Comparison of ENCODE assay signal across 8 mouse cellular contexts in genomic region chr5:88888413-88888700, GRCm38 (mm10). TPM values are rescaled to one million over a fixed set of nuclear protein-coding genes. Genes with fewer than 3 reads are reported as not detected.
DNase-seq lines count a peak whose midpoint lies in the region; ATAC-seq and TF ChIP-seq lines count a peak whose summit lies in the region.

No protein-coding gene starts in this region.

- no peaks in the 10 kb centered on the region for H3K9me3 ChIP-seq in lung, embryonic 14.5 days (ENCODE audit: low read depth, low read length)
- H3K9me3 ChIP-seq in forebrain, embryonic 15.5 days, result no peaks in the 10 kb centered on the region
- H3K9me3 ChIP-seq in limb, embryonic 12.5 days, result no peaks in the 10 kb centered on the region
- no peaks in the 10 kb centered on the region for H3K9me3 ChIP-seq in neural tube, embryonic 15.5 days (replicated peaks)

- H3K4me1 ChIP-seq in lung, embryonic 14.5 days (ENCODE audit: insufficient read depth), result no peaks in the 10 kb centered on the region; the same call in 1 of the 2 replicates
- peaks cover 27% of the 10 kb centered on the region for H3K4me1 ChIP-seq in forebrain, embryonic 15.5 days
- peaks cover 11% of the 10 kb centered on the region for H3K4me1 ChIP-seq in limb, embryonic 12.5 days (replicated peaks)
- H3K4me1 ChIP-seq in neural tube, embryonic 15.5 days, result peaks cover 15% of the 10 kb centered on the region

- H3K27ac ChIP-seq in lung, embryonic 14.5 days (ENCODE audit: low read depth), result no peak overlapping the region
- no peak overlapping the region for H3K27ac ChIP-seq in forebrain, embryonic 15.5 days (replicated peaks)
- no peak overlapping the region for H3K27ac ChIP-seq in limb, embryonic 12.5 days
- no peak overlapping the region for H3K27ac ChIP-seq in neural tube, embryonic 15.5 days (replicated peaks)

- TF ChIP-seq CTCF in lung, embryonic 14.5 days (IDR thresholded peaks at IDR 0.05; ENCODE audit: low read depth), result no peak

- ATAC-seq in lung, embryonic 14.5 days (ENCODE audit: insufficient read depth), result no peak
- no peak for ATAC-seq in forebrain, embryonic 15.5 days (replicated peaks)
- ATAC-seq in limb, embryonic 12.5 days (ENCODE audit: insufficient number of reproducible peaks, insufficient read depth, low FRiP score, low TSS enrichment, low read depth), result no peak
- ATAC-seq in neural tube, embryonic 15.5 days (ENCODE audit: low FRiP score), result no peak

- WGBS in lung, embryonic 14.5 days, result 31% methylated on average over 8 of the region's 8 CpGs
- WGBS in forebrain, embryonic 15.5 days, result 26% methylated on average over 8 of the region's 8 CpGs
- WGBS in limb, embryonic 12.5 days, result 42% methylated on average over 8 of the region's 8 CpGs
- WGBS in neural tube, embryonic 15.5 days, result 43% methylated on average over 8 of the region's 8 CpGs

- H3K36me3 ChIP-seq in lung, embryonic 14.5 days (ENCODE audit: insufficient read depth), result no peaks in the 10 kb centered on the region
- no peaks in the 10 kb centered on the region for H3K36me3 ChIP-seq in forebrain, embryonic 15.5 days
- no peaks in the 10 kb centered on the region for H3K36me3 ChIP-seq in limb, embryonic 12.5 days
- H3K36me3 ChIP-seq in neural tube, embryonic 15.5 days, result no peaks in the 10 kb centered on the region

- DNase-seq in lung, embryonic 14.5 days, result no peak
- DNase-seq in lung, postnatal 25 days (ENCODE audit: low spot score), result no peak
- DNase-seq in adrenal gland, postnatal 14 days, result no peak
- DNase-seq in left cerebral cortex, adult 11 months (ENCODE audit: low spot score), result no peak
- DNase-seq in kidney, postnatal 4 days, result no peak

- H3K4me2 ChIP-seq in lung, embryonic 14.5 days, result peak overlapping the region; percentile 84
- peak overlapping the region; percentile 97 for H3K4me2 ChIP-seq in forebrain, embryonic 15.5 days (replicated peaks)
- peak overlapping the region; percentile 92 for H3K4me2 ChIP-seq in limb, embryonic 12.5 days
- peak overlapping the region; percentile 93 for H3K4me2 ChIP-seq in neural tube, embryonic 15.5 days

- H3K4me3 ChIP-seq in lung, embryonic 14.5 days (ENCODE audit: low read depth, low read length), result peak overlapping the region; percentile 77
- H3K4me3 ChIP-seq in forebrain, embryonic 15.5 days, result peak overlapping the region; percentile 70
- peak overlapping the region; percentile 85 for H3K4me3 ChIP-seq in limb, embryonic 12.5 days (replicated peaks)
- H3K4me3 ChIP-seq in neural tube, embryonic 15.5 days (replicated peaks), result peak overlapping the region; percentile 65

- H3K27me3 ChIP-seq in lung, embryonic 14.5 days (ENCODE audit: insufficient read depth, low read length), result no peaks in the 10 kb centered on the region
- no peaks in the 10 kb centered on the region for H3K27me3 ChIP-seq in forebrain, embryonic 15.5 days
- peaks cover 20% of the 10 kb centered on the region; the same call in 1 of the 2 replicates for H3K27me3 ChIP-seq in limb, embryonic 12.5 days
- peaks cover 7% of the 10 kb centered on the region; the same call in 1 of the 2 replicates for H3K27me3 ChIP-seq in neural tube, embryonic 15.5 days (replicated peaks)

- peak overlapping the region; percentile 83 for H3K9ac ChIP-seq in lung, embryonic 14.5 days
- 0 out of 2 replicates have a peak overlapping the region, but pooled peaks have one; percentile 10 for H3K9ac ChIP-seq in forebrain, embryonic 15.5 days (replicated peaks)
- H3K9ac ChIP-seq in limb, embryonic 12.5 days (replicated peaks), result no peak overlapping the region
- H3K9ac ChIP-seq in neural tube, embryonic 15.5 days (replicated peaks), result no peak overlapping the region; the same call in 1 of the 2 replicates

RNA-seq across cellular contexts. Expression of gene Slc4a4, which starts 1.7 kb away (rescaled TPM):
- polyA plus RNA-seq in lung, embryonic 14.5 days (2014; fragmentation: Nextera tagmentation; extraction: Ambion mirVana), result 5.2 and 5.6 TPM in 2 replicates
- polyA plus RNA-seq in forebrain, embryonic 15.5 days (2015; fragmentation: Nextera tagmentation; extraction: Ambion mirVana), result 3.7 and 4.1 TPM in 2 replicates
- polyA plus RNA-seq in limb, embryonic 12.5 days (2016; fragmentation: Nextera tagmentation; extraction: Ambion mirVana), result 1.8 and 1.9 TPM in 2 replicates
- 12.2 and 13.4 TPM in 2 replicates for polyA plus RNA-seq in neural tube, embryonic 15.5 days (2015; fragmentation: Nextera tagmentation; extraction: Ambion mirVana)
- total RNA-seq in adrenal gland, postnatal 14 days (2021), result 89.7 and 101 TPM in 2 replicates

Comparison
In these comparisons a context has a peak if more than half of its experiments do, and no peak if none do; other contexts are left out.
1. H3K9ac ChIP-seq: peak in lung, embryonic 14.5 days (single experiment) and forebrain, embryonic 15.5 days (single experiment); none in limb, embryonic 12.5 days (single experiment) and neural tube, embryonic 15.5 days (single experiment).
2. Peak in every context shown above with its lines, with median percentiles within 50 percentile points of each other: H3K4me2 ChIP-seq and H3K4me3 ChIP-seq.